Mouse (Mus musculus): ENCODE results near the gene Per2.

Per2 gene

DNA sequence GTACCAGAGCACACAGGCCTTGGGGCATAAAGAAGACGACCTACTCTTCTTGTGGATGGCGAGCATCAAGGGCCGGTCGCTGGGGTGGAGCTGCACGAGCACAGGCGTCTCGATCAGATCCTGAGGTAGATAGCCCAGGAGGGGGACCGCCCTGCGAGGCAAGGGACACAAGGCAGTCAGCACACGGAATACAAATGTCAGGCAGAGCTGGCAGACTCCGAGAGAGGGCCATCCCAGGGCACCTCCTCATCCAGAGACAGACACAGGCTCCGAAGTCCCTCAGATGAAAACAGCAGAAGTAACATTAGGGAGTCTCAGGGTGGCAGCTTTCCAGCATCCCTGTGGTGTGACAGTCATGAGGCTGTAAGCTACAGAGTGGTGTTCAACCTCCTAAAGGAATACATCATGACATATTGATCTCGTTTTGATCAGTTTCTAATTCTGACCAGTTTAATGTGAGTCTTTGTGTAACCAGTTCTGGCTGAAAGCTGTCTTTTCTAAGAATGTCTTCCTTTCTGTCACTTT, 23.5 kb downstream of the Per2 start:
- DNase-seq (ENCODE audit: low read depth, low spot score) = no peak

- no peak for DNase-seq (ENCODE audit: low read depth, low spot score)
These were observed 24.2 kb downstream of the Per2 start for GRCm38 (mm10) chr1:91434905-91435304.

DNA sequence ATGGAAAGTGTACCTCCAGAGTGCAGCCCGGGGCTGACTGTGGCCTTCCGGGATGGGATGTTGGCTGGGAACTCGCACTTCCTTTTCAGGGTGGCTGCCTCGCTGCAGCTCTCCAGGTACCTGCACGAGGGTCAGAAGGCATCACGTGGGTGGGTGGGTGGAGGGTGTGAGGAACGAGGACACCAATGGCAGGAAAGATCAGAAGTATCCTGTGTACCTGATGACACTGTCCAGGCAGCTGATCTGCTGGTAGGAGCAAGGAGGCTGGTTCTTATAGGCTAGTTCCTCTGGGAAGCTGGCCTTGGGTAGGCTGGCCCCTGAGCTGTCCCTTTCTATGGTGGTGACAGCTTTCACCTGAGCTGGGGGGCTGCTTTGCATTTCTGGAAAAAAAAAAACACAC, 28.4 kb downstream of the Per2 start:
- DNase-seq (ENCODE audit: low read depth, low spot score) = no peak

DNA sequence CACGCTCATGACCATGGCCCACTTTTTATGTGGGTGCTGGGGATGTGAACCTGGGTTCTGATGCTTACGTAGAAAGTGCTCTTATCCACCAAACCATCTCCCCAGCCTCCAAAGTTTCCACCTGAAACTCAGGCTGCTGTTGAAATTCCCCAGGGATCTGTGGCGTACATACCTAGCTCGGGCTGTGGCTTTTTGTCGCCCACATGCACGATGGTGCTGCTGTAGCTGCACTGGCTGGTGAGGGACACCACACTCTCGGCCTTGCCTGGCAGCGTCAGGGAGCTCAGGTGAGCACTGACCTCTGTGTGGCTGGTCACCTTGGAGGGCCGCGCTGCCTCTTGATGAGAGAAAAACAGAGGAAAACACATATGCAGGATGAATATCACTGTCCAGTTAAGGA, 29.9 kb downstream of the Per2 start:
- no peak for DNase-seq (ENCODE audit: low read depth, low spot score)

- peak; percentile 92 for DNase-seq (ENCODE audit: low read depth, low spot score)
These were observed 30.5 kb downstream of the Per2 start for GRCm38 (mm10) chr1:91428614-91429013.

DNA sequence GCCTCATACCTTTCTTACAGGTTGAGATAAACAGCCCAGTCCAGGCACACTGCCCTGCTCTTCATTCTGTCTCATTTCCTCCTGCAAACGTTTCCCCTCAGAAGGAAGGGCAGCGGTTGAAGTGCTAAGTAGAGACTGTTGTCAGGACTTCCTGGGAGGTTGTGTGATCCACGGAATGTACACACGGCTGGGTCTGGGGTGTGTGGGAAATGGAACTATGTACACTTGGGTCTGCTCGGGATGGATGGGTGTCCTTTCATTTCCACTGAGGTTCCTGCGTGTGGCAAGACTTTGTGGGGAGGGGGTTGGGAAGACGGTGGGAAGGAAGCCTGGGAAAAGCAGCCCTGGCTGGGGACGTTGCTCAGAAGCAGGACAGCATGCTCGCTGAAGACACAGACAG, 32.7 kb downstream of the Per2 start:
- no peak for DNase-seq (ENCODE audit: low read depth, low spot score)

- no peak for DNase-seq (ENCODE audit: low read depth, low spot score)
These were observed 38.5 kb downstream of the Per2 start for GRCm38 (mm10) chr1:91420601-91421065.

DNA sequence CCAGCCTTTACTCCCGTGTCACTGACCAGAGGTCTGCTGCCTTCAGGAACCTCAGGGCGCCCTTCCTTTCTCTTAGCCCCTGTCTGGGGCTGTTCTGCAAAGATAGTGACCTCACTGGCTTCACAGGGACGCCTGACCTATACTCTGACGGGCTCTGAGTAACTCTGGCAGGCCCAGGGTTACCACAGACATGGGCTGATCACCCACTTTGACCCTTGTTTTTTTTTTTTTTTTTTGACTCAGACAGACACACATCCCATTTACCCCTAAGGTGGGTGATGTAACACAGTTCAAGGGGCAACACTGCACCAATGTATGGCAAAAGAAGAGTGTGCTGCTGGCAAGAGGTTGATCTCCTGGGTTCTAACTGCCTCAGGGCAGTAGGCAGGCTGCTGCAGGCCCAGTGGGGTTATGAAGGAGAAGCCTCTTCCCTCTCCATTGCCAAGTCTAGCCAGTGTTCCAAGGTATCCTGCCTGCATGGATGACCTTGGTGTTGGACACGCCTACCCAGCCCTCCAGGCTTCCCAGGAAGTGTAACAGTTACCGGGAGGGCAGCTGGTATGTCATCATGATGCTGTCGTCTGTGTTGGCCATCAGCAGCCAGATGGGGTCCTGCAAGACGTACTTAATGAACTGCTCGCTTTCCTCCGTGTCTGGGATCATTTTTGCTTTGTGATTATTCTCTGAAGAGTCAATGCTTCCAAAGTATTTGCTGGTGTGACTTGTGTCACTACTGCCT, 39.1 kb downstream of the Per2 start:
- no peak for DNase-seq (ENCODE audit: low read depth, low spot score)

DNA sequence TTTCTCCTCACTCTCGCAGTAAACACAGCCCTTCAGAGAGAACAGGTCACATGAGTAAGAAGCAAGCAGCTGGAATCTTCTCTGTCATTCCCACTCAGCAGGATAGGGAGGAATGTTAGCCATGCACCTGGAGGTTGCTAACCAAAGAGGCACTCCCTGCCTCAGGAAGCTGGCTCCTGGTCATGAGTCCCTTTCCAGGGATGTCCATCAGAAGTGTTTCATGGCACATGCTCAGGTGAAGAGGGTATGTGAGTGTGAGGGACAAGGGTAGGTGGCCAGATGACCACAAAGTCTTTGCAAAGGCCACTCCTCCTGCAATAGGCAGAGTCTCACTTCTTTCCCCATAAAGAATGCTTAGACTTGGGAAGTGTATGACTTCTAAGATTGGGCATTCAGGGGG, 41.1 kb downstream of the Per2 start:
- DNase-seq (ENCODE audit: low read depth, low spot score) = no peak

GRCm38 (mm10) chr1:91415311-91415710, 43.8 kb downstream of the Per2 start:
- no peak for DNase-seq (ENCODE audit: low read depth, low spot score)

DNA sequence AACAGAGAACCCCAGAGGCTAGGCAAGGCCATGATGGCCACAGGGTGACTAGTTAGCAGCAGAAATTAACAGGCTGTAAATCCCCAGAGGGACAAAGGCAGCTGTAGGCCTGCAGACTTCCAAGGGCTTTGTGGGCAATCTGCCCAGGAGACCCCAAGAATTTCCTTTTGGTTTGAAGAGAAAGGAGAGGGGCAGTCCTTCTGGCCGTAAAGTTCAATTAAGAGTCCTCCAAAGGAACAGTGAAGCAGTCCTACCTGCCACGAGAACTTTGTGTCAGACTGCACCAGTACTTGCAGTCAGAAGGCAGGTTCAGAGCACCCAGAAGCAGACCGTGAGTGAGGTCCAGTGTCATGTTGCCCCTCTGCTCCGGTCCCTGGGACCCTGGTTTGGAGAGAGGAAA, 44.2 kb downstream of the Per2 start:
- DNase-seq (ENCODE audit: low read depth, low spot score) = no peak

DNA sequence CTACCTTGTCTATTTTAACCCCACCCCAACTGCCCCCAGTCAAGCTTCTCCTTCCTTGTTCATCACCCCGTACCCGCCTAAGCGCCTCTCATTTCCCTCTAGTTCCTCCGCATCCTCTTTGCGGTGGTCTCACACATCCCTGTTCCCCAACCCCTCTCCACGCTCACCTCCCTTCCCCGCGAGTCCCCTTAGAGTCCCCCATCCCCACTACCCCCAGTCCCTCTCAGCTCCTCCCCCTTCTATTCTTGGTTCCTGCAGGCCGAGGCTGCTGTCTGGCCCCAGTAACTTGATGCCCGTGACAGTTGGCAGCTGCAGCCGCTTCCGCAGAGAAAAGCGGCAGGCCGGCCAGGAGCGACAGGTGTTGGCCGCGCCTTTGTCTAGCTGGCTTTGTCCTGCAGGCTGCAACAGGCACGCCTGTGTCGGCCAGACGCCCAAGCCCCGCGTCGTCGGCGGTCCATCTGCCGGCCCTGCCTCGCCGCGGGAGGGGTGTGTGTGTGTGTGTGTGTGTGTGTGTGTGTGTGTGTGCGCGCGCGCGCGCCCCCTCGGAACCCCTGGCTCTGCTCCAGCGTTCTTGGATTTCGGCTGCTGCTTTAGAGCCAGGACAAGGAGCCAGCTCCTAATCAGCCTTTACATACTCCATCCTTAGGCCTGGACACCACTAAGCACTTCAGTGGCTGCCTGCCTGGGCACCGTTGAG, 45.1 kb downstream of the Per2 start, which contains the start of gene Hes6:
Gene Hes6, minus strand, starts transcription at position 141 of the 697 bp plus-strand sequence.
- no peak for DNase-seq (ENCODE audit: low read depth, low spot score)

DNA sequence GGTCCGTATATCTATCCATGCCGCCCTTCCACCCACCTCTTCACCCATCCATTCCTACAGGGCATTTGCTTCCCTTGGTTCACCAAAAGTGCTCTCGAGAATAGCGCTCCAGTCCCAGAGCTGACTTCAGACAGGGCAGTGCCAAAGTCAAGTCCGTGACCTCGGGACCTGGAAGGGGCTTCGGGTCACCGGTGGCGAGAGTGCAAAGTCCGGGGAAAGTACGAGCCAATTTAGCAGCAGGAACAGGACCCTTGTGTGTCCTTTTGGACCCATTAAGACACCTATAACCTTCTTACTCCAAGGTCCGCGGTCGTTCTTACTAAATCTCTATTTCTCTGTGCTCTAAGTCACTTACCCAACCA, 45.6 kb downstream of the Per2 start:
- no peak for DNase-seq (ENCODE audit: low read depth, low spot score)

DNA sequence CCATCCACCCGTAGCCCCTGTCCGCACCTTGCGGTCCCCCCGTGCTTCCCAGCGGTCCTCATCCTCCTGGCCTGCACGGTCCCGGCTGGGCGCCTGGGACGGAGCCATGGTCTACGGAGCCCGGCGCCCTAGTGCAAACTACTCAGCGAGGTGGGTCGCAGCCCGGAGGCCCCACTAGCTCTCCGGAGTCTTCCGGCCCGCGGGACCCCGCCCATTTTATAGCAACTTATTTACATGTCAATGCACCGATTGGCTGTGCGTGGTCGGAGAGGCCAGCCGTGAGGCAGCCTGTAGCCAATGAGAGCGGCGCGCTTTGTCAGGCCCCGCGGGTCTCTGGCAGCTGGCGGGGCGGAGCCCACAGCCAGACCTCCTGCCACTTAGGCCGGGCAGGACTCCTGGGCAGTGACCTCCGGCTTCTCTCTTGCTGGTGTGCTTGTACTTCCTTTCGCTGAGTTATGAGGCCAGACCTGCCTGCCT, 46.1 kb downstream of the Per2 start:
- DNase-seq (ENCODE audit: low read depth, low spot score) = peak; percentile 95

GRCm38 (mm10) chr1:91412286-91413029, 46.7 kb downstream of the Per2 start:
- no peak for DNase-seq (ENCODE audit: low read depth, low spot score)

GRCm38 (mm10) chr1:91411631-91412285, 47.4 kb downstream of the Per2 start:
- no peak for DNase-seq (ENCODE audit: low read depth, low spot score)

GRCm38 (mm10) chr1:91407819-91408218, 51.3 kb downstream of the Per2 start:
- DNase-seq (ENCODE audit: low read depth, low spot score) = no peak

DNA sequence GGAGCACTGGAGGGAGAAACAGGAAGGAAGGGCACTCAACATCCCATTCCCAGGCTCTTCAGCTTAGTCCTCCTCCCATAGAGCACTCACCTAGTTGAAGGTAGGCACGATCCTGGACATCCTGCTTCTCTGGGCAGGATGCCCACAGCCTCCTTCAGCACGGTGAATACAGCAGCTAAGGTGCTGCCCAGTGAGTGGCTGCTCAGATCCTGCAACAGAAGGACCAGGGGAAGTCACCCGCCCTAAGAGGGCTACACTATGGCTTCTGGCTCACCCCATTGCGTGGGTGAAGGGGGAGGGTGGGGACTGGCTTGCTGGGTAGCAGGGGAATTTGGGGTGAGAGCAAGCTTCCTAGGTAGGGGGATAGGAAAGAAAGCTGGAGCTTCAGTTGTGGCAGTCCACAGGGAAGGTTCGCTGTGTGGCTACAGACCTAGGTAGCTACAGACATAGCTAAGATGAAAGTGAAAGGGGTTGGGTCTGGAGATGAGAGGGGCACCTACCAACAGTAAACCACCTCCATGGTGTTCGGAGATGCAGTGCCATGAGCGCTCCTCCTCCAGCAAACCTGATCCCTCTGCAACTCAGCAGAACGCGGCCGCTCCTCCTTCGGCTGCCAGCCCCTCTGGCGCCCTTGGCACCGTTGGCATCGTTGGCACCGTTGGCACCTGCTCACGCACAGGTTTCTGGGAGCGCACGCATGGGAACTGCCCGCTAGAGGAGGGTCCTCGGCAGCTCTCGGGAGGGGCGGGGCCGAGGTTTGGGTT, 53.5 kb downstream of the Per2 start:
- DNase-seq (ENCODE audit: low read depth, low spot score) = no peak

- peak; percentile 69 for DNase-seq (ENCODE audit: low read depth, low spot score)
These were observed 54.1 kb downstream of the Per2 start for GRCm38 (mm10) chr1:91404976-91405375.

DNA sequence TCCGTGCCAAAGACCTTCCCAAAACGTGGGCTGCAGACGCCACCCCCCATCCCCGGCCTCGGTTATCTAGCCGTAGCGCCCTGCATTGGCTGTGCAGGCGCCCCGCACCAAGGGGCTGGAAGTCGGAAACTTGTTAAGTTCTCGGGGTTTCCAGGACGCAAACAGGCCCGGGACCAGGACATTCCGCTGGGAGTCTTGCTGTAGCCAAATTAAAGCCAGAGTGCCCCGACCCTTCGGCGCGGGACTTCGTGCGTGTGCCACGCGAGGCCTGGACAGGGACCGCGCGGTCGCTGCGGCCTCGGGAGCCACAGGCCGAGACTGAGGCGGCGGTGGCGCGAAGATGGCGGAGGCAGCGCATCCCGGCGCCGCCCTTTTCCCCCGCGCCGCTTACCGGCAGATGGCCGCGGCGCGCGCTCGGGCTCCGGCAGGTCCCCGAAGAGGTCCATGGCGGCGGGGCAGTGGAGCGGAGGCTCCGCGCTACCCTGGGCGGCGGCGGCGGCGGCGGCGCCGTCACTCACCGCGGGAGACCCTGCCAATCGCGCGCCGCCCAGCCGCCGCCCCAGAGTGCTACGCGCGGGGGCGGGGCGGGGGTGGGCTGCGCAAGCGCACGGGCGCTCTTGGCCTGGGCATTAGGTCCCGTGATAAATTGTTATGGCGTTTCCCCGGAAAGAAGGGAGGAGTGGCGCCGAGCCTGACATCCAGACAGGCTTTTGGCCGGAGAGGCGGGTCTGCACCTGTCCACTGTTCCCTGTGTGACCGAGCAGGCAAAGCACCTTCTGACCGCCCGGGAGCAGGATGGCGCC, 60.7 kb downstream of the Per2 start, which contains the start of gene Ilkap:
Gene Ilkap, minus strand, starts transcription at position 556 of the 803 bp plus-strand sequence.
- peak; percentile 84 for DNase-seq (ENCODE audit: low read depth, low spot score)
